Mouse (Mus musculus) c-Kit-positive CD71-negative TER-119-negative erythroid progenitor cells, embryonic 14.5 days (primary cell): Measurements from ENCODE around the gene Reps2.

ENCODE experiments used
- DNase-seq: peaks from one replicate; pipeline ENCODE4 v3.0.0-alpha.2; 2013; ENCODE audit warnings: low read depth

The Reps2 gene

GRCm38 (mm10) chrX:162488630-162489029 lies 154.8 kb downstream of the Reps2 start:
- no peak for DNase-seq

GRCm38 (mm10) chrX:162487734-162488133 lies 155.7 kb downstream of the Reps2 start:
- no peak for DNase-seq

GRCm38 (mm10) chrX:162470213-162470612 lies 173.2 kb downstream of the Reps2 start:
- no peak for DNase-seq

GRCm38 (mm10) chrX:162462156-162462555 lies 181.3 kb downstream of the Reps2 start:
- no peak for DNase-seq

- no peak for DNase-seq
These were observed 187.0 kb downstream of the Reps2 start for GRCm38 (mm10) chrX:162456445-162456844.

- DNase-seq, result no peak
These were observed 188.1 kb downstream of the Reps2 start for GRCm38 (mm10) chrX:162455364-162455763.

- no peak for DNase-seq
These were observed 189.5 kb downstream of the Reps2 start for GRCm38 (mm10) chrX:162453821-162454402.

- no peak for DNase-seq
These were observed 190.8 kb downstream of the Reps2 start for GRCm38 (mm10) chrX:162452642-162453041.

GRCm38 (mm10) chrX:162447974-162448373 lies 195.5 kb downstream of the Reps2 start:
- DNase-seq, result no peak

- DNase-seq, result no peak
These were observed 196.7 kb downstream of the Reps2 start for GRCm38 (mm10) chrX:162446678-162447318.

GRCm38 (mm10) chrX:162443387-162443786 lies 200.1 kb downstream of the Reps2 start:
- DNase-seq, result no peak

- DNase-seq, result no peak
These were observed 200.5 kb downstream of the Reps2 start for GRCm38 (mm10) chrX:162442970-162443369.

- DNase-seq, result no peak
These were observed 210.5 kb downstream of the Reps2 start for GRCm38 (mm10) chrX:162432776-162433543.

- DNase-seq, result no peak
These were observed 215.8 kb downstream of the Reps2 start for GRCm38 (mm10) chrX:162427698-162428097.

- DNase-seq, result no peak
These were observed 224.0 kb downstream of the Reps2 start for GRCm38 (mm10) chrX:162419431-162419830.

GRCm38 (mm10) chrX:162413124-162413523 lies 230.3 kb downstream of the Reps2 start:
- no peak for DNase-seq

- DNase-seq, result no peak
These were observed 236.2 kb downstream of the Reps2 start for GRCm38 (mm10) chrX:162407291-162407690.

- DNase-seq, result no peak
These were observed 241.0 kb downstream of the Reps2 start for GRCm38 (mm10) chrX:162402487-162402886.

GRCm38 (mm10) chrX:162380730-162381129 lies 262.7 kb downstream of the Reps2 start:
- DNase-seq, result no peak

- no peak for DNase-seq
These were observed 280.2 kb downstream of the Reps2 start for GRCm38 (mm10) chrX:162363206-162363605.
